Mouse (Mus musculus) kidney, adult 11 months (tissue): ENCODE results near the gene Neurl4.
"Not testable (repeated sequence)": the region's sequence is repeated elsewhere in the genome, so short reads cannot be mapped to it uniquely, and the experiment has no call there.

ENCODE experiments used
- DNase-seq: peaks from one replicate; pipeline ENCODE4 v3.0.0; 2022

Gene Neurl4

GRCm38 (mm10) chr11:69900471-69901405 lies at the start of gene Neurl4, which contains the start of gene 2810408A11Rik:
Gene Neurl4 (plus strand): TSS chr11:69901072.
Gene 2810408A11Rik (minus strand): TSS chr11:69900987.
- DNase-seq, result peak; percentile 95

- peak; percentile 42 for DNase-seq
Measured at GRCm38 (mm10) chr11:69853994-69854393, 46.9 kb upstream of the Neurl4 start.

GRCm38 (mm10) chr11:69854680-69855079 lies 46.2 kb upstream of the Neurl4 start:
- DNase-seq, result no peak

DNA sequence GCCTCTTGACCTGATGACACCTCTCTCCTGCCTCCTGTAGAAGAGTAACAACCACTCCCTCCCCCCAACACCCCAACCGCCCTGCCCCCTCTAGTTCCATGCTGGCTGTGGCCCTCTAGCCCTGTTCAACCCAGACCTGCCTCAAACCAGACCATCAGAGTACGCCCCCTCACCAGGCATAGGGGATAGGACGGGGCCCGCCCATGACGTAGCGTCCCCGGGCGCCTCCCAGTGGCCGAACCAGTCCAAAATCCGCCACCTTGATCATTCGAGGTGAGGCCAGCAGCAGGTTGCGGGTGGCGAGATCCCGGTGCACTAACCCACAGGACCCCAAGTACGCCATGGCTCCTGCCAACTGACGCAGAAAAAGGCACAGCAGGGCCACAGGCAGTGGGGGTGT lies 45.5 kb upstream of the Neurl4 start:
- no peak for DNase-seq

- peak; percentile 81 for DNase-seq
Measured at GRCm38 (mm10) chr11:69858113-69858998, 42.5 kb upstream of the Neurl4 start, which contains the start of gene Tnk1. Gene Tnk1 (minus strand): TSS chr11:69858730.

DNA sequence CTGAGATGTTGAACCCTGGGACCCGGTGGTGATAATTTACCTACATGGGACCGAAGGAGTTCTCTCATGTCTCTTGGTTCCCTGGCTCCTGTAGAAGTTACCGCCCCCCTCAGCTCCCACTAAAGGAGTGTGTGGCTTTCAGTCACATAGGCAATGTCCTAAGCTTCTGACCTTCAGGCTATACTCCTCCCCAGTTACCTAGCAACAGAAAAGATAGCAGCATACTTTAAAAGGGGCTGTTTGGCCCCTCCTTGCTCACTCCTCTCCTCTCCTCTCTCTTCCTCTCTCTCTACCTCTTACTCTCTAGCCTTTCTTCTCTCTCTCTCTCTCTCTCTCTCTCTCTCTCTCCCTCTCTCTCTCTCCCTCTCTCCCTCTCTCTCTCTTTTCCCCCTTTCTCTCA lies 37.1 kb upstream of the Neurl4 start:
- not testable (repeated sequence) for DNase-seq

DNA sequence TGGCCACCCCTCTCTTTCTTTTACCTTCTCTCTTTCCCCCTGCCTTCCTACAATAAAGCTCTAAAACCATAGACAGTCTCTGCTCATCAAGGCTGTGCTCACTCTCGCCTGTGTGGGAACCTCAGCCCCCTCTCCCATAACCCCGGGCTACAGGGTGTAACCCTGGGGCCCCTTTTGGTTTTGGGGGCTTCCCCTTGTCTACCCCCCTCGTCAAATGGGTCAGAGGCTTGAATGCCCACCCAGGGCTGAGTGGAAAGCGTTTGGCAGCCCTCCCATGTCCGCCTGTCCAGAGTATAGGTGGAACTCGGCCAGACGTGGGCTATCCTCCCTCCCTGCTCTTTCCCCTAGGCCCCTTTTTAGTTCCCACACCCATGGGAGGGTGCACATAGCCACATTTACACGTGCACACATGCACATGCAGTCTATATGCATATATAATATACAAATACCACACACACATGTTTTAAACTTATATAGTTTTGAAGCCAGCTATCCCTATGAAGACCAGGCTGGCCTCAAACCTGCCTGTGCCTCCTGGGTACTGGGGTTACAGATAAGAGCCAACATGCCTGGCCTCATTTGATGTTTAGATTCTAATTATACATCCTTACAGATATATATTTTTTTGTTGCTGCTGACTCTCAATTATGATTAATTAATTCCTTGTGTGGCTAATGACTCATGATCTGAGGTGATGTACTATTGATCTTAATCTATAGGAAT lies 36.6 kb upstream of the Neurl4 start:
- no peak for DNase-seq

- no peak for DNase-seq
Measured at GRCm38 (mm10) chr11:69865561-69865960, 35.3 kb upstream of the Neurl4 start.

- no peak for DNase-seq
Measured at GRCm38 (mm10) chr11:69867335-69867734, 33.5 kb upstream of the Neurl4 start.

- DNase-seq, result no peak
Measured at GRCm38 (mm10) chr11:69870289-69871069, 30.4 kb upstream of the Neurl4 start.

DNA sequence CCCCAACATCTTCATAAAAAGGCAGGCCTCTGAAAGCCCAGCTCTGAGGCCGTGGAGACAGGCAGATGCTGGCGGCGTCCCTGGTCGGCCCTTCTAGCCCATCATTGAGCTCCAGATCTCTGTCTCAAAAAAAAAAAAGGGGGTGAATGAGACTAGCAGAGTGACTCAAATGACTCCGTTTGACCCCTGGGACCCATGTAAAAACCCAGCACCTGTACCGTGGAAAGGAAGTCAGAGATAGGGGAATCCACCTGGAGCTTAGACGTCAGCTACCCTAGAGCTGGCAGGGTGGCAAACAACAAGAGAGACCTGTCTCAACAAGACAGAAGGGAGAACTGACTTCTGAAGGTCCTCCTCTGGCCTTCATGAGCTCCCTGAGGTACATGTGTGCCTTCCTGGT lies 29.1 kb upstream of the Neurl4 start:
- DNase-seq, result no peak

- DNase-seq, result no peak
Measured at GRCm38 (mm10) chr11:69872451-69872850, 28.4 kb upstream of the Neurl4 start.

DNA sequence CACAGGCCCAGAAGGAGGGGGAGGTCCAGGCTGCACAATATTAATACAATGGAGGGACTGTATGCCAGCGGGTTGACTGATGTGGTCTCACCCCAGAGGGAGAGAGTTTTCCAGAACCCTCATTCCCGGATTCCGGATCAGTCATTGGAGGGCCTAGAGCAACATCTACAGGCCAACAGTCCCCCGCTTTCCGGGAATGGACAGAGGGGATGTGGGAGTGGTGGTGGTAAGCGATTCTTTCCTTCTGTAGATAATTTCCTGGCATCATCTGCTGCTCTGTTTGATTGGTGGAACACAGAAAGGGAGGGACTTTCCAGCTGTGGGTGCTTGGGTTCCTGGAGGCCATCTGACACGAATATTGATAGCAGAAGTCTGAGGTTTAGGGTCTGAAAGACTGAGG lies 24.7 kb upstream of the Neurl4 start:
- DNase-seq, result no peak

GRCm38 (mm10) chr11:69876867-69877266 lies 24.0 kb upstream of the Neurl4 start:
- DNase-seq, result peak; percentile 77

DNA sequence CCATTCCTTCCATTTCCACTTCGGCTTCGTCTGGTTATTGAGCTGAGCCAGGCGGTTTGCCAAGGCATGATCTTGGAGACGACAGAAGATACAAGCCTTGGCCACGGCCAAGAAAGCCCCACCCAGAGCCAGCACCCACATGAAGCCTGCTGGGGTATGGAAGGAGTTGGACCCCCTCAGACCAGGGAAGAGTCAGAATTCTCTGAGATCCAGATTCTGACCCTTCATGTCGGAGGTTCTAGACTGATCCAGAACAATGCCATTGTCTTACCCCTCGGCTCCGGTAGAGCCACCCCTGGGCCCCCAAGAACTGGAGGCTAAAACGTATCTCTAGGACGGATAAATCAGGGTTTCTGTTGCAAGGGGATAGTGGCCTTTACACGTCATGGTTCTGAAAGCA lies 23.0 kb upstream of the Neurl4 start, which contains the start of gene Tmem95:
TSS of gene Tmem95 (minus strand) at position 141 of the 400 bp plus-strand sequence.
- no peak for DNase-seq

DNA sequence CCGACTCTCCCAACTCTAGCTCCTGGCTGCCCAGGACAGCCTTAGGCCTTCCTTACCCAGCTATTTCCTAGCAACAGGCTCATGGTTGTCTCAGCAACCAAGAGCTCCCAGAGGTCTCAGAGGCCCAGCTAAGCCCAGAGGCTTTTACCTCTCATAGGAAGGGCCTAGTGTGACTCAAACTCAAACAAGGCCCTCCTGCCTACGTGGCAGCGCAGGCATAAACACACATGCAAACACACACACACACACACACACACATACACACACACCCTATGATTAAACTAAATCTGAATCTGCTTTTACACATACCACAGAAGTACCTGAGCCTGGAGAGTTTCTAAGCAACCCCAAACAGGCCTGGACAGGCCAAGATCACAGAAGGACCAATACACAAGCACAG lies 22.5 kb upstream of the Neurl4 start:
- no peak for DNase-seq

GRCm38 (mm10) chr11:69878952-69879351 lies 21.9 kb upstream of the Neurl4 start:
- no peak for DNase-seq

- no peak for DNase-seq
Measured at GRCm38 (mm10) chr11:69879711-69880110, 21.2 kb upstream of the Neurl4 start.

DNA sequence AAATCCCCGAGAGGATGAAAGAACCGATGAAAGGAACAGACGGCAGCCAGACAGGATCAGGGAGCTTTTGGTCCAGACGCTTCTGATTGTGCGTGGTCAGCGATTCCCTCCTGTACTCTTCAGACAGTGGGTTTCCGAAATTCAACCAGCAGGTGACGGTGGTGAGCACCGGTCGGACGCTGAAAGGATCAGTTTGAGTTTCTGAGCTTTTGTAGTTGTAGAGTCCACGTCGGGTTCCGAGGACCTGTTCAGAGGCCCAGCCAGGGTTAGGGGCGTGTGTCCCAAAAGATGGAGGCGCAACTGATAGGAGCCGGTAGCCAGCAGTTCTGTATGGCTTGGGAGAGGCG lies 20.4 kb upstream of the Neurl4 start:
- DNase-seq, result peak; percentile 83

DNA sequence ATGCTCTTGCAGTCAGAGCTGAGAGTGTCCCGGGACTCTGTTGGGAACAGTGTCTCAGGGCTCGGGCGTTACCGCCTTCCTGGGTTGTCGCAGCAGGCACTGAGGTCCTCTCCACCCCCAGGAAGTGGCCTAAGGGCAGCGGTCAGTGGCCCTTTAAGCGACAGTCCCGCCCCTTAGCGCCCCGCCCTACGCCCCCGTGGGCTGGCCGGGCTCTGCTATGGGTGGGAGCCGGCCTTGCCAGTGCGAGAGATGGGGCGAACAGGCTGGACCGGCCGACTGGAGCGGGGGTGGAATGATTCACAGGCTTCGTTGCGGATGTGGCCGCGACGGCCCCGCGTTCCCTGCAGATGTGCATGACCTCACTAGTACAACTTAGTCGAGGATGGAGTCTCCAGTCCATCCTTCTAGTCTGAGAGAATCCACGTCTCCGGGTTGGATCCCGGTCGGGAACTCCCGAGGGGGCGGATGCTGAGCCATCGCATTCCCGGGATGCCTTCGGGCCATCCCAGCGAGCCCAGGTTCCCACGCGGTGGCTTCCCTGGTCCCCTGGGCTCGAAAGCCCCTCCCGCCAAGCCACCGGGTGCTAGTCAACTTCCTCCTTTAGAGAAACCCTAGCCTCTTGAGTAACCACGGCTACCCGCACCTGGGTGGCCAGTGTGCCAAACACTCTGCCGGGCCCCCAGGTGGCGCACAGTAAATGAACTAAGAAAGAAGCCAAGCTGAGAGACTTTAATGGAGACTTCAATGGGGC lies 19.8 kb upstream of the Neurl4 start, which contains the start of gene Kctd11:
TSS of gene Kctd11 (minus strand) at position 554 of the 751 bp plus-strand sequence.
- peak; percentile 92 for DNase-seq
